Mouse (Mus musculus): ENCODE results near the gene Vwf.

Vwf gene

DNA sequence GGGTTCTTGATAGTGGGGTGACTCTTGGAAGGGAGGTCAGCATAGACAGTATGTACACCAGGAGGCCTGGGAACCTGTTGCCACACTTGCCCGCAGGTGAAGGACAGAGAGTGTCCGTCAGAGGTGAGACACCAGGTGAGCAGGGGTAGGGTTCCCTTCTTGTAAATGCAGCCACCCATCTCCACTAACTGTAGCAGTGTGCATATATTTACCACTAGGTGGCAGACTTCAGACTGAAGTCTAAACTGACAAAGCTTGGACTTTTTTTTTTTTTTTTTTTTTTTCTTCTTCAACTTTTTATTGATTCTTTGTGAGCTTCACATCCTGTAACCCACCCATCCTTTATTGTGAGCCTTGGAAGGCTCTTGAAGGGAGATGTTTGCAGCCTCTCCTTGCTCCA, 75.9 kb downstream of the Vwf start:
- DNase-seq (ENCODE audit: low spot score in 2 of 2), result no peak

GRCm38 (mm10) chr6:125640486-125640885, 93.9 kb downstream of the Vwf start:
- no peak for DNase-seq (ENCODE audit: low spot score in 2 of 2)

DNA sequence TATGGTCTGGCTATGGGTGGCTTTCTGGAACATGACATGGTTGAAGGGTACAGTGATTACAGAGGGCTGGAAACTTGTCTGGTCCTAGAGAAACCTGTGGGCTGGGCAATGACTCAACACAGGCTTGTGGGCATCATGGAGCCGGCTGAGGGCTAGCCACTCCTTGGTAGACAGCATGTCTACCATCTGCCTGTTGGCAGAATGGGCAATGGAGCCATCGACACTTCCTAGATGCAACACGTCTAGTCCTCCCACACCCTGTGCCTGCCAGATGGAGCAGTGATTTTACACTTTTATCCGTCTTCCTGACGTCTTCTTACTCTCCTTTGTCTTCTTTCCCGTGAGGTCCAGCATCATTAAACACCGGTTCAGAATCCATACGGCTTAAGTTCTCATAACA, 94.6 kb downstream of the Vwf start:
- peak; percentile 40 to 66 for DNase-seq (ENCODE audit: low spot score in 2 of 2)

GRCm38 (mm10) chr6:125648964-125649363, 102.4 kb downstream of the Vwf start:
- DNase-seq (ENCODE audit: low spot score in 2 of 2), result no peak

DNA sequence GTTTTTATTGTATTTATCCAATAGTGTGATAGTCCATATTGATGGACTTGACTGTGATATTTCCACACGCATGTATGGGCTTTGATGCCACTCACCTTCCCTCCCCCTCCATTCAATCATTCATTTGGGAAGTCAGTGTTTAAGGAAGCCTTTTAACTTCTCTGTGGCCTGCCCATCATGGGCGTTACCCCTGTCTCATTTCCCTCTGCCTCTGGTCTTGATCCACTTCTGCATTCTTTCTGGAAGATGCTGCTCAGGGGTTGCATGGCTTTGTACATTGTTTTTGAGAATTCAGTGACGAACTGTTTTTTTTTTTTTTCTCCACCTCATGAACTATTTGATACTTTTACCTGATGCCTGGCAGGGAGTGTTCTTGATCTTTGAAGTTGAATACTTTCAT, 104.8 kb downstream of the Vwf start:
- DNase-seq (ENCODE audit: low spot score in 2 of 2), result no peak

DNA sequence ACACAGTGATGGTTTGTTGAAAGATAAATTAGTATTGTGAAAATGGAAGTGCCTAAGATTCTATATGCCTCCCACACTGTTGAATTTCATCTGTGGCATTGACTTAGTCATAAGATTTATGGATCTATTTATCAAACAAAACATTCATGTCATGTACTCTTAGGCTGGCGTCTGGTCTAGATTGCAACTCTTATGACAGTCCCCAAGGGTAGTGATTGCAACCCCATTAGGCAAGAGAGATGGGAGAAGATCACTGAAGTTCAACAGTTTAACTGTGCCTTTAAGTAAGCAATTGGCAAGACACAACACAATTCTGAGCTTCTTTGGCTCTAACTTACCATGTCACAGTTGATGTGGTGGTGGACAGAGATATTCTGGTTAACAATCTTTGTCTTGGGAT, 106.8 kb downstream of the Vwf start:
- no peak for DNase-seq (ENCODE audit: low spot score in 2 of 2)

DNA sequence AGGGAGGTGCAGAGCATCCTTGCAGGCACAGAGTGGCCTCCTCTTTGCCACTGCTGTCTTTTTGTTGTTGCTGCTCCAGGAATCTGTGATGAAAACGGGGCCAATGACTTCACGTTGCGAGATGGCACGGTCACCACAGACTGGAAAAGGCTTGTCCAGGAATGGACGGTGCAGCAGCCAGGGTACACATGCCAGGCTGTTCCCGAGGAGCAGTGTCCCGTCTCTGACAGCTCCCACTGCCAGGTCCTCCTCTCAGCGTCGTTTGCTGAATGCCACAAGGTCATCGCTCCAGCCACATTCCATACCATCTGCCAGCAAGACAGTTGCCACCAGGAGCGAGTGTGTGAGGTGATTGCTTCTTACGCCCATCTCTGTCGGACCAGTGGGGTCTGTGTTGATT, 110.3 kb downstream of the Vwf start:
- no peak for DNase-seq (ENCODE audit: low spot score in 2 of 2)

GRCm38 (mm10) chr6:125657966-125658365, 111.4 kb downstream of the Vwf start:
- DNase-seq (ENCODE audit: low spot score in 2 of 2), result no peak

DNA sequence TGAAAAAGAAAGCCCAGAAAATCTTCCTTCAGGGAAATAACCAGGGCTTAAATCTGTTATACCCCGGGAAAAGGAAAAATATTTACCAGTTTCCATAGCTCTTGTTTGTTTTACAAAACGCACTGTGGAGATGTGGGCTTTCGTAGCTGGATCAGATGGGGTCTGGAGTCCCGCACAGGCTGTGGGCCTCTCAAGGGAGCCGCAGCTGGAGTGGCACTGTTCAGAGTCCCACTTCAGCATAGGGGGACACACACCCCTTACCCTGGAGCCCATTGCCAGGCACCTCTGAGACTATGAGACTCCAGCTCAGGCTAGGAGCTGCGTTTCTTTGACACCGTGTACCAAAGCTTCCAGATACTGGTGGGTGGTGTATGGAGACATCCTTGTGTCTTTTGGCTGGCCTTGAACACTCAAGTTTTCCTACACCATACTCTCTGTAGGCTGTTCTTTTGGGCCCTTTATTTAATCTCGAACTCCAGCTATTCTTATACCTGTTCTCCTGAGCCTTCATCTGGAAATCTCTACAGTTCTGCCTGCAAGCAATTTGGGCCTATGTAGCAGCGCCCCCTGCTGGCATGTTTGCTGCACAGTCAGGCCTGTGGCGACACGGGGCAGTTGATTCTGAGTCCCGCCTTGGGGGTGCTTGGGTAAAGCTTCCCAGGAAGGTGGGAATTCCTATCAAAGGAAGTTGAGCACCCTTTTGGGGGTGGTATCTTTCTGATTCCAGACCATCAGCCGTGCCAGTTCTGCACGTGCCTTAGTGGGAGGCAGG, 114.7 kb downstream of the Vwf start:
- DNase-seq (ENCODE audit: low spot score in 2 of 2), result peak; percentile 54 to 55

DNA sequence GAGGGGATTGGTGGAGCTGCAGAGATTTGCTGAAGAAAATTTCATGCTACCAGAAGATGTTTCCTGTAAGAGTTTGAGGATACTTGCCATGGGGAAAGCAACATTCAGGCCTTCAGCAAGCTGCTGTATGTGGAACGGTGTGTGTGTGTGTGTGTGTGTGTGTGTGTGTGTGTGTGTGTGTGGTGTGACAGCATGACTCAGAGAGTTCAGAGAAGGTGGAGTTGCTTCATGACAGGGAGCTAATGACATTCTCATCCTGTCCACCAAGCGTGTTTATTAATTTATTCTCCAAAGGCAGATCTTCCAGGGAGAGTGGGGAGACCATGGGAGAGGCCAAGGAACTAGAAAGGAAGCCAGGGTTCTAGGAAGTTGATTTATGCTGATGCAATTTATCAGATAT, 117.3 kb downstream of the Vwf start:
- no peak for DNase-seq (ENCODE audit: low spot score in 2 of 2)

DNA sequence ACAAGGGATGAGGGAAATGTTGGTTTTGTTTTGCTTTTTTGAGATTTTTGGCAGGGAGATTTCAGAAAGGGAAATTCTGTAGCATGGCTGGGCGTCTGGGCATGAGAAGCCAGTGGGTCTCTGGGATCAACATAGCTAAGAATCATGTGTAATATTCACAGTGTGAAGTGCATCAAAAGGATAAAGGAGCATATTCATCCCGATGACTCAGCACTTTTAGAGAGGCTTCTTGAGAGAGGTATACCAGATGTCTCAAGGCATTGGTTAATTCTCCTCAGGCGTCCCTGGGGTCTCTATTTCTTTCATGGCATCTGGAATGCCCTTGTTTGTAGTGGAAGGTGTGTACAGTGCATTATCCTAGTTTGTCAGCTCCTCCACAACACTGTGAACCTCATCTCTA, 125.3 kb downstream of the Vwf start:
- DNase-seq (ENCODE audit: low spot score in 2 of 2), result no peak

DNA sequence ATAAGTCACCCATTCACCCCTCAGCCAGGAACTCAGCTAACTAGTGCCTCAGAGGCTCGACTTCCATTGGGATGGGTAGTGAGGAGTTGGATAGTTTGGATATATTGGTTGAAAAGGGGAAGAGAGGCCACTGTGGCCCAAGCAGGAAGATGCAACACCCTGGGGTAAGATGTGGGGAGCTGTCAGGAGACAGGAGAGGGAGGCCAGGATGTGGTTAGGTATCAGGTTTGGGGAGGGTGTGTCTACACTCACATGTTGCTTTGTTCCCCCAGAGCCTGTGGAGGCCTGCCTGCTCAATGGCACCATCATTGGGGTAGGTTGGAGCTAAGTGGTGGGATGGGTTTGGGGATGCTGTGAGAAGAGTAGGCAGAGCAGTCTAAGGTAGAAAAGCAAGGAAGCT, 131.9 kb downstream of the Vwf start:
- DNase-seq (ENCODE audit: low spot score in 2 of 2), result no peak

GRCm38 (mm10) chr6:125680613-125681012, 134.0 kb downstream of the Vwf start:
- DNase-seq (ENCODE audit: low spot score in 2 of 2), result no peak

DNA sequence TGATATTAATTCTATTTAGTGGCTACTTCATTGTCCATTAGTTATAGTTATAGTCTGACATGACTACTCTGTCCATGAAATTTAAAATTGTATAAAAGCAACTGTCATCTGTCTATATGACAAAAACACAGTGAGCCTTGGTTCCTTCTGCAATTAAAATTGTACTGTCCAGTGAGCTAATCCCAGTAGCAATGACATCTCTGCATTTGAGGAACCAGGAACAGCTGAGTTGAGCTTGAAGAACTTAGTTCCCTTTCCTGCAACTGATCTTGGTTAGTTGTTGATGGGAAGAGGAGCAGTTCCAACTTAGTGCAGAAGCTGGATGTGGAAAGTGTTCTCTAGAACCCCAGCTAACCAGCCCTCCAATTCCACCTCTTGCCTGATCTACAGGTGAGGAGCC, 138.8 kb downstream of the Vwf start:
- DNase-seq (ENCODE audit: low spot score in 2 of 2), result no peak

DNA sequence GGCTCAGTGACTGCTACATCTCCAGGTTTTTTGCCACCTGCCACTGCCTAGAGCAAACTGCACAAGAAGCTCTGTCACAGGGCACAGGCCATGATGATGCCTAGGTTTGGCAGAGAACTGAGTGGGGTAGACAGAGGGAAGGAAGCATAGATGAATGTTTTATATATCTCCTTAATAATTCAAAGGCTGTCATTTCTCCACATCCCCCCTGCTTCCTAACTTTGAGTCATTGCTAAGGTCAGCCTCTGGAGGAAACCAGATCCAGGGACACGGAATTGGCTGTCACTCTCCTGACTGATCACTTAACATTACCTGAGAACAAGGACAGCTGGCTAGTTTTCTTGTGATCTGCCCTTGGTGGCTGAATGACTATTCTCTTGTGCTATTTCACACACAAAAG, 141.4 kb downstream of the Vwf start:
- no peak for DNase-seq (ENCODE audit: low spot score in 2 of 2)

- no peak for DNase-seq (ENCODE audit: low spot score in 2 of 2)
Measured at GRCm38 (mm10) chr6:125690057-125690703, 143.6 kb downstream of the Vwf start, which contains the start of gene Ano2. Gene Ano2, plus strand, starts transcription at chr6:125690419.

GRCm38 (mm10) chr6:125701146-125701545, 154.6 kb downstream of the Vwf start:
- no peak for DNase-seq (ENCODE audit: low spot score in 2 of 2)

DNA sequence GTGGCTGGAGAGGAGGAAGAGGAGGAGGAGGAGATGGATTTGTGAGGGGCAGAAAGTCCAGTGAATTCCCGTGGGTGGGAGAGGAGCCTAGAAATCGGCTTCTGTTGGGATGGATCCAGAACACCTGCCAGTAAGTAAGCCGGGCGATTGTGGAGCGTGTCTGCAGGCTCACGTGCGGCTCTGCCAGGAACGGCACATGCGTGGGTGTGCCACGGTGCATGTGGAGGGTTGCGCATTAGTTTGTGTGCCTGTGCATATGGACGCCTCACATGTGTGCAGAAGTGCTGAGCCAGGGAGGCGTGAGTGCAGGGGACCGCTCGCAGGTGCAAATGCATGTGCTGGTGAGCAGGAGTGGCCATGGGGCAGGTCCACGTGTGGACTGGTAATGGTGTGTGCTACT, 164.7 kb downstream of the Vwf start:
- DNase-seq (ENCODE audit: low spot score in 2 of 2), result peak; percentile 22 to 67

GRCm38 (mm10) chr6:125726408-125726807, 179.8 kb downstream of the Vwf start:
- DNase-seq (ENCODE audit: low spot score in 2 of 2), result no peak

- DNase-seq (ENCODE audit: low spot score in 2 of 2), result no peak
Measured at GRCm38 (mm10) chr6:125727484-125727911, 180.9 kb downstream of the Vwf start.

- DNase-seq (ENCODE audit: low spot score in 2 of 2), result no peak
Measured at GRCm38 (mm10) chr6:125729471-125729870, 182.9 kb downstream of the Vwf start.

GRCm38 (mm10) chr6:125729986-125730535, 183.5 kb downstream of the Vwf start:
- DNase-seq (ENCODE audit: low spot score in 2 of 2), result no peak
